In genomic region chr7:16728596-16729348, GRCm38 (mm10) we compare ENCODE assay signal across 8 mouse cellular contexts. TPM values are rescaled to one million over a fixed set of nuclear protein-coding genes. Genes with fewer than 3 reads are reported as not detected.
DNase-seq lines count a peak whose midpoint lies in the region; ATAC-seq lines count a peak whose summit lies in the region.

No protein-coding gene starts in this region.

- no peaks in the 10 kb centered on the region for H3K9me3 ChIP-seq in liver, embryonic 12.5 days (replicated peaks)
- no peaks in the 10 kb centered on the region for H3K9me3 ChIP-seq in stomach, embryonic 15.5 days

- peak overlapping the region; percentile 44 for H3K4me2 ChIP-seq in liver, embryonic 12.5 days
- H3K4me2 ChIP-seq in stomach, embryonic 15.5 days = peak overlapping the region; percentile 44

- no peak overlapping the region for H3K27ac ChIP-seq in liver, embryonic 12.5 days
- no peak overlapping the region for H3K27ac ChIP-seq in stomach, embryonic 15.5 days

- H3K4me1 ChIP-seq in liver, embryonic 12.5 days = peaks cover 18% of the 10 kb centered on the region
- peaks cover 7% of the 10 kb centered on the region; the same call in 1 of the 2 replicates for H3K4me1 ChIP-seq in stomach, embryonic 15.5 days

- 0 out of 2 replicates have a peak overlapping the region, but pooled peaks have one; percentile 13 for H3K9ac ChIP-seq in liver, embryonic 12.5 days
- no peak overlapping the region for H3K9ac ChIP-seq in stomach, embryonic 15.5 days

- peak; percentile 66 for DNase-seq in urinary bladder, postnatal 25 days (ENCODE audit: low spot score)
- DNase-seq in urinary bladder, adult 2 months (ENCODE audit: low spot score) = no peak
- peak; percentile 93 for DNase-seq in embryo, embryonic 11 days
- DNase-seq in heart, adult 18-20 months = peak; percentile 78 to 91
- DNase-seq in kidney, adult 11 months = peak; percentile 28
- peak; percentile 36 to 71 for DNase-seq in natural killer cell, adult 2 months (ENCODE audit: low spot score in 2 of 2)

- H3K27me3 ChIP-seq in liver, embryonic 12.5 days (replicated peaks) = peaks cover 4% of the 10 kb centered on the region; the same call in 1 of the 2 replicates
- H3K27me3 ChIP-seq in stomach, embryonic 15.5 days (replicated peaks) = no peaks in the 10 kb centered on the region

- no peaks in the 10 kb centered on the region for H3K36me3 ChIP-seq in liver, embryonic 12.5 days
- H3K36me3 ChIP-seq in stomach, embryonic 15.5 days = no peaks in the 10 kb centered on the region

- ATAC-seq in liver, embryonic 12.5 days = no peak
- ATAC-seq in stomach, embryonic 15.5 days (ENCODE audit: insufficient read depth, low FRiP score, low read depth) = no peak

- peak overlapping the region; percentile 6; the same call in 1 of the 2 replicates for H3K4me3 ChIP-seq in liver, embryonic 12.5 days
- H3K4me3 ChIP-seq in stomach, embryonic 15.5 days (replicated peaks) = no peak overlapping the region

- 20% methylated on average over 14 of the region's 14 CpGs for WGBS in liver, embryonic 12.5 days (ENCODE audit: insufficient replicate concordance)
- 24% methylated on average over 14 of the region's 14 CpGs for WGBS in stomach, embryonic 15.5 days

RNA-seq across cellular contexts. Expression of gene Ceacam9, which starts 7.0 kb away (rescaled TPM):
- polyA plus RNA-seq in urinary bladder, adult 2 months (2012; rRNA removed) = not detected in 2 replicates
- not detected for total RNA-seq in heart, adult 18-20 months (2021)
- not detected in 2 replicates for polyA plus RNA-seq in liver, embryonic 12.5 days (2016; fragmentation: Nextera tagmentation; extraction: Ambion mirVana)
- polyA plus RNA-seq in stomach, embryonic 15.5 days (2015; fragmentation: Nextera tagmentation; extraction: Ambion mirVana) = not detected in 2 replicates

RNA-seq across cellular contexts. Expression of gene Ap2s1, which starts 9.4 kb away (rescaled TPM):
- polyA plus RNA-seq in urinary bladder, adult 2 months (2012; rRNA removed) = 190 and 236 TPM in 2 replicates
- total RNA-seq in heart, adult 18-20 months (2021) = 10 to 100 TPM; 66.9 to 78.5 TPM
- polyA plus RNA-seq in liver, embryonic 12.5 days (2016; fragmentation: Nextera tagmentation; extraction: Ambion mirVana) = 218 and 230 TPM in 2 replicates
- 251 and 272 TPM in 2 replicates for polyA plus RNA-seq in stomach, embryonic 15.5 days (2015; fragmentation: Nextera tagmentation; extraction: Ambion mirVana)

RNA-seq across cellular contexts. Expression of gene Slc1a5, which starts 52.4 kb away (rescaled TPM):
- polyA plus RNA-seq in urinary bladder, adult 2 months (2012; rRNA removed) = 213 and 249 TPM in 2 replicates
- 10 to 100 TPM; 13.0 to 26.3 TPM for total RNA-seq in heart, adult 18-20 months (2021)
- 127 and 128 TPM in 2 replicates for polyA plus RNA-seq in liver, embryonic 12.5 days (2016; fragmentation: Nextera tagmentation; extraction: Ambion mirVana)
- 64.2 and 66.3 TPM in 2 replicates for polyA plus RNA-seq in stomach, embryonic 15.5 days (2015; fragmentation: Nextera tagmentation; extraction: Ambion mirVana)

RNA-seq across cellular contexts. Expression of gene Ceacam15, which starts 53.3 kb away (rescaled TPM):
- polyA plus RNA-seq in urinary bladder, adult 2 months (2012; rRNA removed) = not detected in 2 replicates
- not detected for total RNA-seq in heart, adult 18-20 months (2021)
- not detected in 2 replicates for polyA plus RNA-seq in liver, embryonic 12.5 days (2016; fragmentation: Nextera tagmentation; extraction: Ambion mirVana)
- not detected in 2 replicates for polyA plus RNA-seq in stomach, embryonic 15.5 days (2015; fragmentation: Nextera tagmentation; extraction: Ambion mirVana)
